ENCODE assay signal across 14 mouse cellular contexts in genomic region chr3:65858118-65858517, GRCm38 (mm10).
DNase-seq lines count a peak whose midpoint lies in the region; ATAC-seq lines count a peak whose summit lies in the region.
"Had no signal": no experiment of that assay in that cellular context is flagged by ENCODE, and none has a peak within 500 bp of the region (broad histone marks: within the 10 kb centered on the region; RNA-seq: fewer than 3 reads in every experiment).

No protein-coding gene starts in this region.

- no peak overlapping the region for H3K27ac ChIP-seq in heart, embryonic 11.5 days (ENCODE audit: low read depth, low read length)
- H3K27ac ChIP-seq in kidney, embryonic 16.5 days (ENCODE audit: low read length) = no peak overlapping the region
- H3K27ac ChIP-seq in kidney, embryonic 15.5 days = no peak overlapping the region
- H3K27ac ChIP-seq: embryonic facial prominence, embryonic 15.5 days; hindbrain, embryonic 15.5 days; liver, embryonic 13.5 days had no signal

- no peak for ATAC-seq in heart, embryonic 11.5 days (replicated peaks; ENCODE audit: insufficient number of reproducible peaks, low FRiP score, low TSS enrichment)
- no peak for ATAC-seq in kidney, embryonic 16.5 days (ENCODE audit: low FRiP score, low TSS enrichment)
- no peak for ATAC-seq in kidney, embryonic 15.5 days (replicated peaks; ENCODE audit: low FRiP score)
- ATAC-seq: forebrain, embryonic 14.5 days had no signal

- no peak overlapping the region; the same call in 1 of the 2 replicates for H3K9ac ChIP-seq in heart, embryonic 11.5 days (ENCODE audit: low read depth, low read length)
- H3K9ac ChIP-seq in kidney, embryonic 16.5 days (replicated peaks; ENCODE audit: low read length) = no peak overlapping the region
- H3K9ac ChIP-seq in kidney, embryonic 15.5 days = no peak overlapping the region
- H3K9ac ChIP-seq: embryonic facial prominence, embryonic 15.5 days; hindbrain, embryonic 15.5 days; liver, embryonic 13.5 days had no signal

- H3K4me3 ChIP-seq in heart, embryonic 11.5 days (ENCODE audit: low read depth, low read length) = no peak overlapping the region
- H3K4me3 ChIP-seq in kidney, embryonic 16.5 days (ENCODE audit: low read length) = no peak overlapping the region
- no peak overlapping the region for H3K4me3 ChIP-seq in kidney, embryonic 15.5 days (replicated peaks)
- H3K4me3 ChIP-seq: embryonic facial prominence, embryonic 15.5 days; hindbrain, embryonic 15.5 days; liver, embryonic 13.5 days had no signal

- H3K36me3 ChIP-seq in heart, embryonic 11.5 days (ENCODE audit: control insufficient read depth, insufficient read depth, low read length) = no peaks in the 10 kb centered on the region
- no peaks in the 10 kb centered on the region for H3K36me3 ChIP-seq in kidney, embryonic 16.5 days (ENCODE audit: insufficient read depth, low read length)
- H3K36me3 ChIP-seq in kidney, embryonic 15.5 days = no peaks in the 10 kb centered on the region
- H3K36me3 ChIP-seq: embryonic facial prominence, embryonic 15.5 days; hindbrain, embryonic 15.5 days; liver, embryonic 13.5 days had no signal

- H3K4me2 ChIP-seq in heart, embryonic 11.5 days = peak overlapping the region; percentile 43; the same call in 1 of the 2 replicates
- peak overlapping the region; percentile 33 for H3K4me2 ChIP-seq in kidney, embryonic 16.5 days (replicated peaks; ENCODE audit: low read depth, low read length)
- no peak overlapping the region for H3K4me2 ChIP-seq in kidney, embryonic 15.5 days
- H3K4me2 ChIP-seq: embryonic facial prominence, embryonic 15.5 days had no signal

- 48% methylated on average over 11 of the region's 11 CpGs for WGBS in heart, embryonic 11.5 days (ENCODE audit: insufficient replicate concordance)
- 36% methylated on average over 11 of the region's 11 CpGs for WGBS in kidney, embryonic 16.5 days
- 37% methylated on average over 11 of the region's 11 CpGs for WGBS in kidney, embryonic 15.5 days

- H3K27me3 ChIP-seq in heart, embryonic 11.5 days (ENCODE audit: control insufficient read depth, insufficient read depth, low read length) = no peaks in the 10 kb centered on the region
- H3K27me3 ChIP-seq in kidney, embryonic 16.5 days (ENCODE audit: insufficient read depth, low read length) = no peaks in the 10 kb centered on the region
- H3K27me3 ChIP-seq in kidney, embryonic 15.5 days = no peaks in the 10 kb centered on the region
- H3K27me3 ChIP-seq: hindbrain, embryonic 15.5 days; liver, embryonic 13.5 days had no signal

- intact Hi-C loops in heart, postnatal 25 days (cut with DNase I) = no loop called here

- peaks cover 34% of the 10 kb centered on the region for H3K4me1 ChIP-seq in heart, embryonic 11.5 days (ENCODE audit: control insufficient read depth, insufficient read depth, low read length)
- peaks cover 33% of the 10 kb centered on the region for H3K4me1 ChIP-seq in kidney, embryonic 16.5 days (ENCODE audit: insufficient read depth, low read length)
- H3K4me1 ChIP-seq in kidney, embryonic 15.5 days = peaks cover 35% of the 10 kb centered on the region

- H3K9me3 ChIP-seq in heart, embryonic 11.5 days (replicated peaks; ENCODE audit: control insufficient read depth, low read length) = no peaks in the 10 kb centered on the region
- no peaks in the 10 kb centered on the region for H3K9me3 ChIP-seq in kidney, embryonic 16.5 days (ENCODE audit: low read length)
- no peaks in the 10 kb centered on the region for H3K9me3 ChIP-seq in kidney, embryonic 15.5 days (replicated peaks)
- H3K9me3 ChIP-seq: embryonic facial prominence, embryonic 15.5 days; hindbrain, embryonic 15.5 days; liver, embryonic 13.5 days had no signal

- DNase-seq in heart, postnatal 25 days (ENCODE audit: low spot score) = no peak
- DNase-seq in adipocyte (ENCODE audit: low spot score) = peak; percentile 57
- DNase-seq in kidney, postnatal 36 days = peak; percentile 13 to 27
- no peak for DNase-seq in cerebellum, adult 9-10 months
- no peak for DNase-seq in thymus, postnatal 4 days
- DNase-seq: cerebellum, adult 18-20 months; liver, embryonic 13.5 days; right cerebral cortex, postnatal 25 days had no signal

Comparison
In these comparisons a context has a peak if more than half of its experiments do, and no peak if none do; other contexts are left out.
1. DNase-seq: peak in adipocyte (single experiment) and kidney, postnatal 36 days (2 of 2); none in heart, postnatal 25 days (single experiment), cerebellum, adult 9-10 months (single experiment) and thymus, postnatal 4 days (single experiment).